Mouse (Mus musculus) limb, embryonic 12.5 days (tissue): ENCODE measurements around the gene Cadm4. TPM values are rescaled to one million over a fixed set of nuclear protein-coding genes. Genes with fewer than 3 reads are reported as not detected.
"Not testable (repeated sequence)": the region's sequence is repeated elsewhere in the genome, so short reads cannot be mapped to it uniquely, and the experiment has no call there.

ENCODE experiments used
- ATAC-seq: fragments of 200-750 bp; cut with Nextera tagmentation; 2 replicates; pipeline ENCODE4 v1.8.0; 2017; ENCODE audit warnings: low read depth, moderate TSS enrichment; ENCODE audit not compliant: insufficient number of reproducible peaks, insufficient read depth, low FRiP score, low TSS enrichment
- H3K27ac ChIP-seq: fragments of 300-500 bp; sonication (generic); 2 replicates; pipeline ENCODE4 v1.5.1; 2016; ENCODE audit warnings: mild to moderate bottlenecking, moderate library complexity
- H3K27me3 ChIP-seq: fragments of 300-500 bp; sonication (generic); 2 replicates; pipeline ENCODE4 v1.6.1; 2016; ENCODE audit warnings: mild to moderate bottlenecking, moderate library complexity
- H3K36me3 ChIP-seq: fragments of 300-500 bp; sonication (generic); 2 replicates; pipeline ENCODE4 v1.6.1; 2016; ENCODE audit warnings: mild to moderate bottlenecking, moderate library complexity
- H3K4me1 ChIP-seq: fragments of 300-500 bp; sonication (generic); replicated peaks from 2 replicates; pipeline ENCODE4 v1.6.1; 2016
- H3K4me2 ChIP-seq: fragments of 300-500 bp; sonication (generic); 2 replicates; pipeline ENCODE4 v1.6.1; 2016; ENCODE audit warnings: mild to moderate bottlenecking, moderate library complexity
- H3K4me3 ChIP-seq: fragments of 300-500 bp; sonication (generic); replicated peaks from 2 replicates; pipeline ENCODE4 v1.5.1; 2016; ENCODE audit warnings: mild to moderate bottlenecking
- H3K9ac ChIP-seq: fragments of 300-500 bp; sonication (generic); replicated peaks from 2 replicates; pipeline ENCODE4 v1.6.1; 2016; ENCODE audit warnings: mild to moderate bottlenecking, moderate library complexity
- H3K9me3 ChIP-seq: fragments of 300-500 bp; sonication (generic); 2 replicates; pipeline ENCODE4 v1.6.1; 2016; ENCODE audit warnings: mild to moderate bottlenecking, moderate library complexity
- WGBS: fragments of 180-500 bp; shearing (Covaris S2); methylation state at CpG from one replicate; pipeline ENCODE4 v1.1.7; 2016; 5-methylcytosine and 5-hydroxymethylcytosine counted together
- polyA plus RNA-seq: library from polyadenylated mRNA; unstranded; fragments of >200 nt; fragmentation: Nextera tagmentation; extraction: Ambion mirVana; gene quantifications from 2 replicates; pipeline ENCODE4 v1.2.1, GENCODE M21; 2016

Gene Cadm4
- polyA plus RNA-seq, 1 experiment from 2014 or later, result 7.0 TPM

DNA sequence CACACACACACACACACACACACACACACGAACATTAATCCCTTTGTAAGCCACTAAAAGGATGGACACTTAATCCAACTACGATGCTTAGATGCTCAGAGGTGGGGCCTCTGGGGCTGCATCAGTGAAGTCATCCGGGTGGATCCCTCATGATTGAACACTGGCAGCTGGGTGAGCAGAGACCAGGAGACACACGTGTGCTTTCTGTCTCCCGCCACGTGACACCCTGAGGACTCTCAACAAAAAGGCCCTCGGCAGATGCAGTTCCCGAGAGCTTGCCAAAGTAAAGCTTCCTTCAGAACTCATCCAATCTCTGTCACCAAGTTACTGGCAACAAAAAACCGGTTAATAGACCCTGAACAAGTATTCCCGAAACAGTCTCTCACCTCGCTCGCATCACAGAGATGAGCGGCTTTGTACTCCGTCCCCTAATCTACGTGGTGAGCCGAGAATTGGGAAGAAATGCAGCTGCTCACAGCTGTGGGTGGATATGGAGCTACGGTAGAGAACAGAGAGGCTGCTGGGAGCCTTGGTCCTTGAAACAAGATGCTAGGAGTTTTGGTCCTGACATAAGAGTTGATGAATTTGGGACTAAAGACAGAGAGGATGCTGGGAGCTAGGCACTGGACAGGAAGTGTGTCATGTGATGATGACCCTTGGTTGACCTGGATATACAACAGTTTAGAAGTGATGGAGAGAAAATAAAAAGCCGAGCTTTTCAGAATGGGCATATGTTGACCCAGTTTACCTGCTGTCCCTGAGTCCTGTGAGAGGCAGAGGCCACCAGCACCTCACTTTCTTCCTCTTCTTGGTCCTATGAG lies 1.5 kb upstream of the Cadm4 start:
- H3K4me2 ChIP-seq, result peak overlapping the region; percentile 95
- H3K9me3 ChIP-seq, result no peaks in the 10 kb centered on the region
- H3K36me3 ChIP-seq, result no peaks in the 10 kb centered on the region
- peaks cover 16% of the 10 kb centered on the region for H3K4me1 ChIP-seq
- 0 out of 2 replicates have a peak overlapping the region, but pooled peaks have one; percentile 75 for H3K9ac ChIP-seq
- H3K27ac ChIP-seq, result no peak overlapping the region
- H3K4me3 ChIP-seq, result no peak overlapping the region
- peaks cover 39% of the 10 kb centered on the region for H3K27me3 ChIP-seq
- ATAC-seq, result no peak
- WGBS, result 60% methylated on average over 18 of the region's 18 CpGs

DNA sequence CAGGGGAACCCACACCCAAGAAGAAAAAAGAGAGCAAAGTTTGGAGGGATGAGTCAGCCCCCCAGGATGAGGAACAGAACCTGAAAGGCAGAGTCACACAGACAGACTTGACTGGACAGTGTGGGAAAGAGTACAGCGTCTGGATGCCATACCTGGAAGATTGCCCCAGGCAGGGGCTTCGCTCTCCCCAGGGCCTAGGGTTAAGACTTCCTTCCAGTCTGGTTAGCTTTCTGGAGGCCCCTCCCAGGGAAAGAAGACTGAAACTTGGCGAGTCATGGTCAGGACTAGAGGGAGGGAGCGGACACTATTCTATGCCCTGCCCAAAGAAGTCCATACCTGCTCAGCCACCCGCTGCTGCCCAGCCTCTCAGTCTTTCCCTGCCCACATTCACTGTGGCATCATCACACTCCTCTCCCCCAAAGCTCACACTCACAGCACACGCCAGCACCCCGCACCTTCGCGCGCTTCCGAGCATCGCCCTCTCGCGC lies 793 bp upstream of the Cadm4 start:
- H3K27me3 ChIP-seq, result peaks cover 43% of the 10 kb centered on the region
- H3K27ac ChIP-seq, result no peak overlapping the region

DNA sequence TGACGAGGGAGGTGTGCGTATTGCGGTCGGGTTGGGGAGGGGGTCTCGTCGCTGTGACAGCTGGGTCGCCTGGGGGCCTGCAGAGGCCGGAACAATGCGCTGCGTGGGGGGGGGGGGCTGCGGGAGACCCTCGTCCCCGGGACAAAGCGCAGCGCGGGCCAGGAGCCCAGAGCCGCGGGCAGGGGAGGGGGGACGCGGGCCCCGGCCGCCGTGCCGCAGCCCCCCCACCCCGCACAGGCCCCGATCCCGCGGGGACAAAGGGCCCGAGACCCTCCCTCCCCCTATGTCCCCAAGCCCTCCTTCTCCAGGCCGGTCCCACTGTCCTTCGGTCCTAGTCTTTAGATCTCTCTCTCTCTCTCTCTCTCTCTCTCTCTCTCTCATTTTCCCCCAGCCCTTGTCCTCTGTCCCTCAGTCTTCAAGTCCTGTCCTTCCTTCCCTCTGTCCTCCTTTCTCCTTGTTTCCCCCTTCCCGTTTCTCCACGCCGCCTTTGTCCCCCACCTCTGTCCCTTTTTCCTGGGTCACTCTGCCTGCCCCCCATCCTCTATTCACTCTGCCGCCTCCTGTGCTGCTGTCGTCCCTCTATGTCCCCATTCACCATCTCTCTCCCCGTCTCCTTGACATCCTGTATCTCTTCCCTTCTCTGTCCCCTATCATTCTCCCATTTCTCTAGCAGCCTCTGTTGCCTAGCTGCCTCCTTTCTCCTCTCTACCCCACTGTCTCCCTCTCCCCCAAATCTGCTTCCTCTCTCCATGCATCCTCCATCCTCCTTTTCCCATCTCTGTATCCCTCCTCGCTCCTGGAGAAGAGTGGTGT lies 591 bp downstream of the Cadm4 start:
- no peak for ATAC-seq

More for the DNA sequence above, 793 bp upstream of the Cadm4 start:
- H3K9ac ChIP-seq, result peak overlapping the region; percentile 75
- peak overlapping the region; percentile 72 for H3K4me3 ChIP-seq
- no peaks in the 10 kb centered on the region for H3K9me3 ChIP-seq
- peak; percentile 45; the same call in 1 of the 2 replicates for ATAC-seq
- peaks cover 20% of the 10 kb centered on the region for H3K4me1 ChIP-seq
- 14% methylated on average over 14 of the region's 14 CpGs for WGBS
- H3K36me3 ChIP-seq, result no peaks in the 10 kb centered on the region
- peak overlapping the region; percentile 95 for H3K4me2 ChIP-seq

DNA sequence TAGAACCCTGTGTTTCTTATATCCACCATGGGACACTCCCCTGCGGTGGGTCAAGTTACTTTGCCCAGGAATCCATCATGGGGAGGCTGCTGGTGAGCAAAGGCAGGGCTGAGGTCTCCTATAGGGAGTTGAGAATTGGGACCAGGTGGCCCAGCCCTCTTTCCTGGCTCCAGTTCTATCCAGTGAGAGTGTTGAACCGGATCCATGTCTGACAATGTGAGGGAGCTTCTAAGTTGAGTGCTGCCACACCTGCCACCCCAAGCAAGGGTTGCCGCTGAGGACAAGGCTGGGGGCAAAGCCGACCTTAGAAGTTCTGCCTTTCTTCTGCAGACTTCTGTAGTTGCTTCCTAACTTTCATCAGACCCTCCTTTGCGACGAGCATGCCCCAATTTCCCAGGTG lies 1.5 kb downstream of the Cadm4 start:
- 40% methylated on average over 6 of the region's 6 CpGs for WGBS
- H3K36me3 ChIP-seq, ATAC-seq, H3K9ac ChIP-seq, H3K27ac ChIP-seq, H3K9me3 ChIP-seq: not testable (repeated sequence)
- Histone ChIP-seq H3K4me2 (peak overlapping the region; percentile 95), H3K27me3 (peaks cover 43% of the 10 kb centered on the region), H3K4me3 (peak overlapping the region; percentile 72; the same call in 1 of the 2 replicates), H3K4me1 (peaks cover 31% of the 10 kb centered on the region)

More for the DNA sequence above, 591 bp downstream of the Cadm4 start:
- Histone ChIP-seq H3K27me3 (peaks cover 43% of the 10 kb centered on the region), H3K9ac (peak overlapping the region; percentile 75), H3K4me2 (peak overlapping the region; percentile 95), H3K4me1 (peaks cover 31% of the 10 kb centered on the region), H3K4me3 (peak overlapping the region; percentile 72), H3K36me3 (no peaks in the 10 kb centered on the region), H3K27ac (no peak overlapping the region), H3K9me3 (no peaks in the 10 kb centered on the region)
- 5% methylated on average over 8 of the region's 38 CpGs for WGBS

DNA sequence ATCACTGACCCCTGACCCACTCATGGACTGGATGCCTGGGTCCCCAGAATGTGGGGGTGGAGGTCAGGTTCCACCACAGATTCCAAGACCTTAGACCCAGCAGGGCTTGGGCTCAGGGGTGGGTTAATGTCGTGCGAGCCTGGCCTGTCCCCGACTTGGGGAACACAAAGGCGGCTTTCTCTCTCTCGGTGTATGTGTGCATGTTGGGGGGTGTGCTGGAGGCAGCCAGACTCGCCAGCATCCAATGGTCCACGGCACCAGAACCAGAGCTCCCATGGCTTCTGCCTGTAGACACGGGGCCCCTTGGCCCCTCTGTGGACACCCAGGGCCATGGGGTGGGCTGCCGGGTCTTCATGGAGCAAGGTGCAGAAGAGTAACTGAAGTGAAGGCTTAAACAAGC lies 3.7 kb downstream of the Cadm4 start:
- 84% methylated on average over 9 of the region's 9 CpGs for WGBS
- no peak for ATAC-seq
- Histone ChIP-seq H3K4me1 (peaks cover 31% of the 10 kb centered on the region), H3K4me3 (no peak overlapping the region), H3K9me3 (no peaks in the 10 kb centered on the region), H3K4me2 (no peak overlapping the region), H3K9ac (no peak overlapping the region), H3K27me3 (peaks cover 37% of the 10 kb centered on the region), H3K27ac (no peak overlapping the region), H3K36me3 (no peaks in the 10 kb centered on the region)

DNA sequence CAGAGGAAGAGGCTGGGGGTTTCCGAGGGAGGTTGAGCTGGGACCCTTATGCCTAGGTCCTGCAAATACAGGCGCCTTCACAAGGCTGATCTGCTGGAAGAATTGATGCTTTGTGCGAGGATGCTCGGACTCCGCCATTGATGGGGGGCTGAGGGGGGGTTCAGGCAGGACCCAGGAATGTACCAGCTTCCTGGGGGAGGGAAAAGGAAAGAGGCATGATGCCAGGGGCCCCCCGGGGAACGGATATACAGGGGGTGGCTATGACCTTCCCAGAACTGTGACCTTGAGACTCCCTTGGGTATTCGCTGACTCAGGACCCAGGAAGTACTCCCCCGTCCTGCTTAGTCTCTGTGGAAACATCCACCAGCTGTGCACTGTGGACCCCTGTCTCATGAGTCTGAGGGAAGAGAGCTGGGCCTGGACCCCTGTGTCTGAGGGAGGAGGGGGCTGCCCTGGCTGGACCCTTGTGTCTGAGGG lies 4.9 kb downstream of the Cadm4 start:
- H3K9me3 ChIP-seq, result no peaks in the 10 kb centered on the region
- ATAC-seq, result no peak
- no peak overlapping the region for H3K27ac ChIP-seq
- no peak overlapping the region for H3K4me2 ChIP-seq
- no peaks in the 10 kb centered on the region for H3K36me3 ChIP-seq
- 61% methylated on average over 9 of the region's 9 CpGs for WGBS
- peak overlapping the region; percentile 23; the same call in 1 of the 2 replicates for H3K9ac ChIP-seq
- peaks cover 29% of the 10 kb centered on the region for H3K27me3 ChIP-seq
- peaks cover 26% of the 10 kb centered on the region for H3K4me1 ChIP-seq
- H3K4me3 ChIP-seq, result no peak overlapping the region

DNA sequence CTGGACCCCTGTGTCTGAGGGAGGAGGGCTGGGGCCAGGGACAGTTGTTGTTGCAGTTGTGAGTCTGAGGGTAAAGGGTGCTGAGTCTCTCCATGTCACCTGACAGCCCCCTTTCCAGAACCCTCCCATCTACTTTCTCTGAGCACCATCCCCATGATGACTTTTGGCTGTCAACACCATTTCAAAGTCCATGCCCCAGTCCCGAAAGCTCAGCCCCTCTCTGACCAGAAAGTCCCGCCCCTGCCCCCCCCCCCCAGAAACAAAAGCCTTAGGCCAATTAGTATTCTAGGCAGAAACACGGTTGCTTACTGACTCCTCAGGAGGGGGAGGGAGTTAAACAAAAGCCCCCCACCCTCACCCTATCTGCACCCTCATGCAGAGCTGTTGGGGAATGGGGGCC lies 5.6 kb downstream of the Cadm4 start:
- peaks cover 26% of the 10 kb centered on the region for H3K4me1 ChIP-seq
- H3K4me3 ChIP-seq, result no peak overlapping the region
- H3K4me2 ChIP-seq, result no peak overlapping the region
- H3K27me3 ChIP-seq, result peaks cover 24% of the 10 kb centered on the region
- no peaks in the 10 kb centered on the region for H3K9me3 ChIP-seq
- H3K36me3 ChIP-seq, result no peaks in the 10 kb centered on the region
- no peak for ATAC-seq
- no peak overlapping the region for H3K9ac ChIP-seq
- 36% methylated on average over 3 of the region's 3 CpGs for WGBS
- no peak overlapping the region for H3K27ac ChIP-seq

- Histone ChIP-seq H3K9me3 (no peaks in the 10 kb centered on the region), H3K4me1 (peaks cover 18% of the 10 kb centered on the region), H3K36me3 (no peaks in the 10 kb centered on the region), H3K9ac (no peak overlapping the region), H3K27me3 (peaks cover 17% of the 10 kb centered on the region), H3K4me2 (no peak overlapping the region), H3K27ac (no peak overlapping the region), H3K4me3 (no peak overlapping the region)
- WGBS, result 89% methylated on average over 8 of the region's 8 CpGs
- no peak for ATAC-seq
Observed at GRCm38 (mm10) chr7:24488303-24488702, 6.5 kb downstream of the Cadm4 start.

- Histone ChIP-seq H3K4me2 (peak overlapping the region; percentile 68), H3K9ac (peak overlapping the region; percentile 46; the same call in 1 of the 2 replicates), H3K4me1 (peaks cover 26% of the 10 kb centered on the region), H3K9me3 (0 out of 2 replicates have a peak, but pooled peaks cover 4% of the 10 kb centered on the region), H3K36me3 (peaks cover 4% of the 10 kb centered on the region; the same call in 1 of the 2 replicates), H3K27ac (no peak overlapping the region), H3K4me3 (peak overlapping the region; percentile 42), H3K27me3 (peaks cover 64% of the 10 kb centered on the region)
- 13% methylated on average over 43 of the region's 43 CpGs for WGBS
- peak; percentile 63 for ATAC-seq
Observed at GRCm38 (mm10) chr7:24499856-24500577, 18.2 kb downstream of the Cadm4 start.

DNA sequence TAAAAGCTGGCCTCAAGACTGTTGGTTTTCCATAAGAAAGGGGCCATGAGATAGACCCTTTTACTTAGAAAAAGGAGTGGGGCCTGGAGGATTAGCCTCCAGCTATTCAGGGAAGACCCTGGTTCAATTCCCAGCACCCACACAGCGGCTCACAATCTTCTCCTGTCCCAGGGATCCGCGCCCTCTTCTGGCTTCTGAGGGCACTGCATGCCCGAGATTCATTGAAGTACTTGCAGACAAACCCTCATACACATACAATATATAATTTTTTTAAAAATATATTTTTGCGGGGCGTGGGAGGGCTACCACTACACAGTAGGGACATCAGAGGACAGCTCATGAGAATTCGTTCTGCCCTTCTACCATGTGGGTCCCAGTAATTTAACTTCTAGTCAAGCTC lies 19.1 kb downstream of the Cadm4 start:
- H3K9ac ChIP-seq, result no peak overlapping the region
- H3K4me3 ChIP-seq, result no peak overlapping the region
- H3K4me2 ChIP-seq, result no peak overlapping the region
- H3K9me3 ChIP-seq, result 0 out of 2 replicates have a peak, but pooled peaks cover 4% of the 10 kb centered on the region
- 33% methylated on average over 7 of the region's 7 CpGs for WGBS
- peaks cover 4% of the 10 kb centered on the region; the same call in 1 of the 2 replicates for H3K36me3 ChIP-seq
- ATAC-seq, result no peak
- peaks cover 34% of the 10 kb centered on the region for H3K4me1 ChIP-seq
- no peak overlapping the region for H3K27ac ChIP-seq
- H3K27me3 ChIP-seq, result peaks cover 64% of the 10 kb centered on the region
